8 mouse cellular contexts compared by ENCODE assay signal in the genomic region with DNA sequence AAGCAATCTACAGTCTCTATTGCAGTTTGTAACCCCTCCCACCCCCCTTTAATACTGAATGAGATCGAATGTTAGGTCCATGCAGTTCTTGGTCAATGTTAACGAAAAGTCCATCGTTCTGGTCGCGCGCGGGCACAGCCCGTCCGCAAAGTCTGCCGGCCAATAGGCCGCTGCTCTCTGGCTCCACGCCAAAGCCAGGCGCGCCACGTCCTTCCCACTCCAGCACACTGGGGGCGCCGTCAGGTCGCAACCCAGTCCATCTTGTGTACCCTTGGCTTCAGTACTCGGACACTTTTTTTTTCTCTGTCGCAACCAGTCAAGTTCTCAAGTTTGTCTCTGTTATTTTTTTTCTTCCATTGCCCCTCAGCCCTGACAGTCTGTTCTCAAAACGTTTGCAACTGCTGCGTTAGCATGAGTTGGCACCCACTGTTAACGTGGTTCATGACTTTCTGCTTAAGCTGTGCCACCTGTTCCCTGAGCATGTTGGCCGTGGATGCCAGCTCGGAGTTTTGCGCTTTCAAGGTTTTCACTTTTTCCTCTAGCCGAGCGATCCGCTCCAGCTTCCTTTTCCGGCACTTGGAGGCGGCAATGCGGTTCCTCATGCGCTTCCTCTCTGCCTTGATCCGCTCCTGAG. TPM values are rescaled to one million over a fixed set of nuclear protein-coding genes. Genes with fewer than 3 reads are reported as not detected.
DNase-seq lines count a peak whose midpoint lies in the region; ATAC-seq and TF ChIP-seq lines count a peak whose summit lies in the region.

No protein-coding gene starts in this region.

- H3K36me3 ChIP-seq in embryonic facial prominence, embryonic 15.5 days = no peaks in the 10 kb centered on the region
- no peaks in the 10 kb centered on the region for H3K36me3 ChIP-seq in heart, embryonic 15.5 days
- no peaks in the 10 kb centered on the region for H3K36me3 ChIP-seq in liver, embryonic 16.5 days (ENCODE audit: control insufficient read depth, insufficient read depth)
- H3K36me3 ChIP-seq in neural tube, embryonic 14.5 days (ENCODE audit: control insufficient read depth, insufficient read depth, low read length) = no peaks in the 10 kb centered on the region
- no peaks in the 10 kb centered on the region for H3K36me3 ChIP-seq in testis, adult 2 months (ENCODE audit: control insufficient read depth, insufficient read depth, low read length)

- DNase-seq in 3134 (ENCODE audit: extremely low read depth, insufficient read length, low spot score) = peak; percentile 86
- DNase-seq in adrenal gland, postnatal 25 days = peak; percentile 89
- DNase-seq in kidney, postnatal 25 days = peak; percentile 88 to 94

- H3K4me1 ChIP-seq in embryonic facial prominence, embryonic 15.5 days = peaks cover 23% of the 10 kb centered on the region
- H3K4me1 ChIP-seq in heart, embryonic 15.5 days (replicated peaks) = peaks cover 19% of the 10 kb centered on the region
- H3K4me1 ChIP-seq in liver, embryonic 16.5 days (ENCODE audit: control insufficient read depth, low read depth, low read length) = peaks cover 5% of the 10 kb centered on the region; the same call in 1 of the 2 replicates
- no peaks in the 10 kb centered on the region for H3K4me1 ChIP-seq in neural tube, embryonic 14.5 days (ENCODE audit: control insufficient read depth, insufficient read depth, low read length)
- H3K4me1 ChIP-seq in testis, adult 2 months (ENCODE audit: control insufficient read depth, insufficient read depth, low read length) = peaks cover 31% of the 10 kb centered on the region

- TF ChIP-seq POLR2A in testis, adult 2 months (IDR thresholded peaks at IDR 0.05; ENCODE audit: control insufficient read depth, low read depth, low read length) = peak; percentile 28; the same call in 1 of the 2 replicates

- H3K27me3 ChIP-seq in embryonic facial prominence, embryonic 15.5 days = no peaks in the 10 kb centered on the region
- no peaks in the 10 kb centered on the region for H3K27me3 ChIP-seq in heart, embryonic 15.5 days
- peaks cover 43% of the 10 kb centered on the region for H3K27me3 ChIP-seq in liver, embryonic 16.5 days (ENCODE audit: control insufficient read depth, insufficient read depth, low read depth, low read length)
- H3K27me3 ChIP-seq in neural tube, embryonic 14.5 days (ENCODE audit: control insufficient read depth, insufficient read depth, low read length) = no peaks in the 10 kb centered on the region
- H3K27me3 ChIP-seq in testis, adult 2 months (ENCODE audit: control insufficient read depth, insufficient read depth, low read length) = no peaks in the 10 kb centered on the region

- H3K9ac ChIP-seq in embryonic facial prominence, embryonic 15.5 days = peak overlapping the region; percentile 93
- H3K9ac ChIP-seq in heart, embryonic 15.5 days = peak overlapping the region; percentile 82
- peak overlapping the region; percentile 65 for H3K9ac ChIP-seq in liver, embryonic 16.5 days (ENCODE audit: low read depth, low read length)
- H3K9ac ChIP-seq in neural tube, embryonic 14.5 days (replicated peaks; ENCODE audit: low read depth, low read length) = peak overlapping the region; percentile 66

- TF ChIP-seq CTCF in testis, adult 2 months (IDR thresholded peaks at IDR 0.05; ENCODE audit: control insufficient read depth, insufficient read depth, insufficient replicate concordance, low read depth, low read length) = peak; percentile 27; the same call in 1 of the 2 replicates

- 1% methylated on average over 34 of the region's 34 CpGs for WGBS in embryonic facial prominence, embryonic 15.5 days
- under 1% methylated on average over 34 of the region's 34 CpGs for WGBS in heart, embryonic 15.5 days
- under 1% methylated on average over 34 of the region's 34 CpGs for WGBS in liver, embryonic 16.5 days (ENCODE audit: insufficient replicate concordance)
- 1% methylated on average over 34 of the region's 34 CpGs for WGBS in neural tube, embryonic 14.5 days

- peak overlapping the region; percentile 79 for H3K4me3 ChIP-seq in embryonic facial prominence, embryonic 15.5 days (replicated peaks)
- H3K4me3 ChIP-seq in heart, embryonic 15.5 days = peak overlapping the region; percentile 80
- H3K4me3 ChIP-seq in liver, embryonic 16.5 days (ENCODE audit: low read depth, low read length) = peak overlapping the region; percentile 66
- peak overlapping the region; percentile 51 for H3K4me3 ChIP-seq in neural tube, embryonic 14.5 days (ENCODE audit: low read depth, low read length)
- H3K4me3 ChIP-seq in testis, adult 2 months (ENCODE audit: control insufficient read depth, low read depth, low read length) = peak overlapping the region; percentile 87

- peak overlapping the region; percentile 85 for H3K4me2 ChIP-seq in embryonic facial prominence, embryonic 15.5 days (replicated peaks)
- H3K4me2 ChIP-seq in heart, embryonic 15.5 days = peak overlapping the region; percentile 79
- H3K4me2 ChIP-seq in liver, embryonic 16.5 days (ENCODE audit: low read depth, low read length) = peak overlapping the region; percentile 64
- H3K4me2 ChIP-seq in neural tube, embryonic 14.5 days (ENCODE audit: low read depth, low read length) = peak overlapping the region; percentile 76

- no peaks in the 10 kb centered on the region for H3K9me3 ChIP-seq in embryonic facial prominence, embryonic 15.5 days (replicated peaks)
- H3K9me3 ChIP-seq in heart, embryonic 15.5 days (replicated peaks) = no peaks in the 10 kb centered on the region
- no peaks in the 10 kb centered on the region for H3K9me3 ChIP-seq in liver, embryonic 16.5 days (replicated peaks; ENCODE audit: control insufficient read depth, low read length)
- H3K9me3 ChIP-seq in neural tube, embryonic 14.5 days (ENCODE audit: control insufficient read depth, low read length) = no peaks in the 10 kb centered on the region

- ATAC-seq in embryonic facial prominence, embryonic 15.5 days (ENCODE audit: insufficient number of reproducible peaks, low FRiP score, low TSS enrichment, low read depth) = no peak
- ATAC-seq in heart, embryonic 15.5 days (replicated peaks; ENCODE audit: insufficient number of reproducible peaks, insufficient read depth, low FRiP score, low read depth) = no peak
- no peak for ATAC-seq in liver, embryonic 16.5 days (ENCODE audit: low read depth)
- no peak for ATAC-seq in neural tube, embryonic 14.5 days (ENCODE audit: low read depth)

- peak overlapping the region; percentile 99 for H3K27ac ChIP-seq in embryonic facial prominence, embryonic 15.5 days (replicated peaks)
- peak overlapping the region; percentile 99 for H3K27ac ChIP-seq in heart, embryonic 15.5 days
- no peak overlapping the region for H3K27ac ChIP-seq in liver, embryonic 16.5 days (ENCODE audit: low read length)
- H3K27ac ChIP-seq in neural tube, embryonic 14.5 days (ENCODE audit: low read depth, low read length) = peak overlapping the region; percentile 95
- H3K27ac ChIP-seq in testis, adult 2 months (ENCODE audit: control insufficient read depth, insufficient read depth, low read depth, low read length) = peak overlapping the region; percentile 27

RNA-seq across cellular contexts. Expression of gene Jun, which starts 2.0 kb away (rescaled TPM):
- 114 and 133 TPM in 2 replicates for total RNA-seq in adrenal gland, postnatal 25 days (2021)
- polyA plus RNA-seq in embryonic facial prominence, embryonic 15.5 days (2015; fragmentation: Nextera tagmentation; extraction: Ambion mirVana) = 92.4 and 105 TPM in 2 replicates
- polyA plus RNA-seq in heart, embryonic 15.5 days (2015; fragmentation: Nextera tagmentation; extraction: Ambion mirVana) = 70.7 and 75.5 TPM in 2 replicates
- 4.5 and 5.5 TPM in 2 replicates for polyA plus RNA-seq in liver, embryonic 16.5 days (2015; fragmentation: Nextera tagmentation; extraction: Ambion mirVana)
- polyA plus RNA-seq in neural tube, embryonic 14.5 days (2014; fragmentation: Nextera tagmentation; extraction: Ambion mirVana) = 25.2 and 38.7 TPM in 2 replicates
- 4.1 and 5.1 TPM in 2 replicates for polyA plus RNA-seq in testis, adult 2 months (2012; rRNA removed)
